Mouse (Mus musculus) limb, embryonic 13.5 days (tissue): ENCODE data around the gene Tmco4. TPM values are rescaled to one million over a fixed set of nuclear protein-coding genes. Genes with fewer than 3 reads are reported as not detected.

ENCODE experiments used
- ATAC-seq: fragments of 200-750 bp; cut with Nextera tagmentation; 2 replicates; pipeline ENCODE4 v1.8.0; 2017; ENCODE audit warnings: low read depth, moderate number of reproducible peaks, moderate TSS enrichment; ENCODE audit not compliant: low FRiP score
- H3K27ac ChIP-seq: fragments of 300-500 bp; sonication (generic); 2 replicates; pipeline ENCODE4 v1.5.1; 2015; ENCODE audit warnings: inconsistent platforms, mild to moderate bottlenecking, moderate library complexity
- H3K27me3 ChIP-seq: fragments of 300-500 bp; sonication (generic); 2 replicates; pipeline ENCODE4 v1.6.1; 2015; ENCODE audit warnings: mild to moderate bottlenecking, inconsistent platforms
- H3K36me3 ChIP-seq: fragments of 300-500 bp; sonication (generic); 2 replicates; pipeline ENCODE4 v1.6.1; 2015; ENCODE audit warnings: inconsistent platforms, mild to moderate bottlenecking, moderate library complexity
- H3K4me1 ChIP-seq: fragments of 300-500 bp; sonication (generic); 2 replicates; pipeline ENCODE4 v1.6.1; 2015; ENCODE audit warnings: inconsistent platforms
- H3K4me2 ChIP-seq: fragments of 300-500 bp; sonication (generic); replicated peaks from 2 replicates; pipeline ENCODE4 v1.6.1; 2015; ENCODE audit warnings: inconsistent platforms, mild to moderate bottlenecking, moderate library complexity
- H3K4me3 ChIP-seq: fragments of 300-500 bp; sonication (generic); 2 replicates; pipeline ENCODE4 v1.5.1; 2015; ENCODE audit warnings: moderate library complexity, mild to moderate bottlenecking, inconsistent platforms
- H3K9ac ChIP-seq: fragments of 300-500 bp; sonication (generic); 2 replicates; pipeline ENCODE4 v1.6.1; 2015; ENCODE audit warnings: mild to moderate bottlenecking, inconsistent platforms
- H3K9me3 ChIP-seq: fragments of 300-500 bp; sonication (generic); 2 replicates; pipeline ENCODE4 v1.6.1; 2016; ENCODE audit warnings: inconsistent platforms
- WGBS: fragments of 180-500 bp; shearing (Covaris S2); methylation state at CpG from one replicate; pipeline ENCODE4 v1.1.7; 2015; 5-methylcytosine and 5-hydroxymethylcytosine counted together
- polyA plus RNA-seq: library from polyadenylated mRNA; unstranded; fragments of >200 nt; fragmentation: Nextera tagmentation; extraction: Ambion mirVana; gene quantifications from 2 replicates; pipeline ENCODE4 v1.2.1, GENCODE M21; 2015

Tmco4 gene
- polyA plus RNA-seq, 1 experiment from 2014 or later, result 3.7 TPM

DNA sequence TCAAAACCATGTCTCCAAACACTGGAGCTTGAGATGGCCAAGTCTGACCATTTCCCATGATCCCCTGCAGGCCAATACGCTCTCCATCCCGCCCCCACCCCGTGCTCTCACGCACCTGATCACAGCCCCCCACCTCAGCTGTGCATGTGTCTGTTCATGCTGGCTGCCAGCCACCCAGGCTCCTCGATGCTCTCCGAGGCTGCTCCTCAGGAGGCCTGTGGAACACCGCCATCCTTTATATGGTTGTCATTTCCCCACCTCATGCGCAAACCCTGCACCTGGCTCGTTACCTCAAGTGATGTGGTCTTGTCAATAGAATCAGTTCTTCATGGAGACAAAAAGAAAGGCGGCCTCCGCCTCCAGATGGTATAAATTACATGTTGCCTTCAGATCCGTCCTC, 59.8 kb downstream of the Tmco4 start:
- Histone ChIP-seq H3K36me3 (no peaks in the 10 kb centered on the region), H3K9ac (no peak overlapping the region), H3K27me3 (no peaks in the 10 kb centered on the region), H3K27ac (no peak overlapping the region), H3K9me3 (no peaks in the 10 kb centered on the region), H3K4me3 (no peak overlapping the region), H3K4me1 (no peaks in the 10 kb centered on the region), H3K4me2 (no peak overlapping the region)
- ATAC-seq, result no peak
- WGBS, result 51% methylated on average over 12 of the region's 12 CpGs

DNA sequence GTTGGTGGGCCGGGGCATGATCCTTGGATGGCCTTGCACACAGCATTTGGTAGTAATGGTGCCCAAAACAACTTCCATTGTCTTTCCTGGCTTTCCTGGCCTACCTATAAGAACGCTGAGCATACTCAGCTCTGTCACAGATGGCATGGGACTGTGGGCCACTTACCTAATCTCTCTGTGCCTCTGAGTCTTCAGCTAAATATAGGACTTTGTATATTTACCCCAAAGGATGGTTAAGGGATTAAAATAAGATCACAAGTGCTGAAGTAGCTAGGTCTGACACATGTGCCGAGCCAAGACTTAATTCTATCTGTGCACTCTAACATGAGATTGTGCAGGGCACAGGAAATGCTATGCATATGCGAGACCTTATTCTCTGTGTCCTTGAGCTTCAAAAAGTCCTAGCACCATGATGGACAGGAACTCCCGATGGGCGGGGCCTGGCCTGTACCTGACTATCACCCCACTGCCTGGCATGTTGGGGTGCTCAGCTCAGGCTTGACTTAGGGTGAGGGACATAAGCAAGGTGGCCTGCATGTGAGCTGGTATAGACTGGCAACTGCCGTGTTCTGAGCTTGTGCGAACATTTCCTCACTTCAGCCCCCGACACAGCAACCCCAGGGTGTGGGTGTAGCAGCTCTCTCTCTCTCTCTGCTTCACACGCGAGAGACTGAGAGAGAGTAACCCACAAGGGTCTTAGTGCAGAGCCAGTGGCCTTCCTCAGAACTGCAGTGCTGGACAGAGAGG, 60.7 kb downstream of the Tmco4 start:
- Histone ChIP-seq H3K4me3 (no peak overlapping the region), H3K9ac (no peak overlapping the region), H3K9me3 (no peaks in the 10 kb centered on the region), H3K4me1 (no peaks in the 10 kb centered on the region), H3K4me2 (no peak overlapping the region), H3K27me3 (no peaks in the 10 kb centered on the region), H3K27ac (no peak overlapping the region), H3K36me3 (no peaks in the 10 kb centered on the region)
- no peak for ATAC-seq
- WGBS, result 79% methylated on average over 11 of the region's 11 CpGs

DNA sequence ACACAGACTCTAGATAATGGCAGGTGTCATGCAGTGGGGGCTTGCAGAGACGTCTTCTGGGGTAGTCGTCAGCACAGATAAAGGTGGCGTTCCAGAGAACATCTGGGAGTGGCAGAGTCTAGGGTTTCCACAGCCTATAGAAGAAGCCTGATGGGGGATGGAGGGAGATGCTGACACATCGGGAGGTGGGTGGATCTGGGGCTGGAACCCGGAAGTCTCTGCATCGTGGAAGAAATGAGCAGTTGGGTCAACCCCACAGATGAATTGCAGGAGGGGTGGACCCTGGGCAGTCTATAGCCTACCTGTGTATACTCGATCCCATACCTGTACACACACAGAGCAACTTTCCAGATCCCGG, 61.3 kb downstream of the Tmco4 start:
- Histone ChIP-seq H3K27me3 (no peaks in the 10 kb centered on the region), H3K9me3 (no peaks in the 10 kb centered on the region), H3K36me3 (no peaks in the 10 kb centered on the region), H3K9ac (no peak overlapping the region), H3K27ac (no peak overlapping the region), H3K4me1 (no peaks in the 10 kb centered on the region), H3K4me3 (no peak overlapping the region), H3K4me2 (no peak overlapping the region)
- 84% methylated on average over 8 of the region's 8 CpGs for WGBS
- no peak for ATAC-seq

DNA sequence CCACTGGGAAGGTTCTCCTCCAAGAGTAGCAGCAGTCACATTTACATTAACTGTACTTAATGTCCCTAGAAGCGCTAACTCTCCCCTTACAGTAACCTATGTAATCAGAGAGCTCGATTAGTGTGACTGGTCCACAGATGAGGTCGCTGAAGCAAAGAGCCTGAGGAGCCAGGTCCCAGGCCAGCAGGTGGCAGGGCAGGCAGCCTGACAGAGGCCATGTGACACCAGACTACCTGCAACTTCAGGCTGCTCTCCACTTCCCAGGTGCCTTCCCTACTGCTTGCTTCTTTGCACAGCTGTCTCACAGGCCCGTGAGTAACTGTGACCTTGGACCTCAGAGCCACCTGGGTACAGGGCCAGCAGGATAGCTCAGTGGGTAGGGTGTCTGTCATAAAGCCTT, 61.9 kb downstream of the Tmco4 start:
- H3K4me2 ChIP-seq, result no peak overlapping the region
- 0 out of 2 replicates have a peak, but pooled peaks cover 2% of the 10 kb centered on the region for H3K27me3 ChIP-seq
- WGBS, result 37% methylated on average over 4 of the region's 4 CpGs
- no peaks in the 10 kb centered on the region for H3K36me3 ChIP-seq
- H3K4me3 ChIP-seq, result no peak overlapping the region
- H3K9ac ChIP-seq, result no peak overlapping the region
- no peaks in the 10 kb centered on the region for H3K4me1 ChIP-seq
- ATAC-seq, result no peak
- no peaks in the 10 kb centered on the region for H3K9me3 ChIP-seq
- no peak overlapping the region for H3K27ac ChIP-seq

DNA sequence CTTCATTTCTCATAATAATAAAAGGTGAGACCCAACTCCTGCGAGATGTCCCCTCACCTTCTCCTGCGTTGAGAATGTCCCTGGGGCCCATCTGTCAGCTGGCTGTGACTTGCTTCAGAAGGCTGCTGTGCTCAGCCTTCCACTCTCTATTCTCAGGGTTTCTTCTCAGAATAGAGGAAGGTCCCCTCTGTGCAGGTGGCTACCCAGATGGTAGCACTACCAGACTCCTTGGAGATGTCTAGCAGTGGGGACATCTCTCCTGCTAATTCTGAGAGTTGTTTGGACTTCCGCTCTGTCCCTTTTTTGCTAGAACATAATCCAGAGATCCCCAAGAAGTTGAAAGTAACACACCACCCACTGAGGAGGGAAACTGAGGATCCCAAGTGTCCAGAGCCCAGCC, 62.3 kb downstream of the Tmco4 start:
- Histone ChIP-seq H3K4me2 (no peak overlapping the region), H3K27ac (no peak overlapping the region), H3K4me1 (no peaks in the 10 kb centered on the region), H3K36me3 (no peaks in the 10 kb centered on the region), H3K9ac (no peak overlapping the region), H3K4me3 (no peak overlapping the region), H3K9me3 (no peaks in the 10 kb centered on the region), H3K27me3 (0 out of 2 replicates have a peak, but pooled peaks cover 6% of the 10 kb centered on the region)
- WGBS, result 81% methylated on average over 3 of the region's 3 CpGs
- ATAC-seq, result no peak

DNA sequence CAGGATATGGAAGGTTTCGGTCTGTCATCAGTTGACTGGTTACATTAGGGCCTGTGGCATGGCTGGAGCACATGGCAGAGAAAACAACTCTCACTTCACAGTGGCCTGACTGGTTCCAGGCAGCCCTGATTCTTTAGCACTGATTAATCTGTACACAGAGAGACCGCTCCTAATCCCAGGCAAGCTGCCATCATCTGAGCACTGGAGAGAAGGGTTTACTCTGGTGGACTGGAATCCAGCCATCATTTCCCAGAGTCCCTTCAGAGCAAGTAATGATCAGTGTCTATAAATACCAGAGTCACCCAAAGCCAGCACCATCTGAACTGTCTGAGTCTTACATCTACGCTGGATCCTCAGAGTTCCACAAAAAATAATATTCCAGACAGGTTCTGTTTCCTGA, 63.1 kb downstream of the Tmco4 start:
- no peak for ATAC-seq

DNA sequence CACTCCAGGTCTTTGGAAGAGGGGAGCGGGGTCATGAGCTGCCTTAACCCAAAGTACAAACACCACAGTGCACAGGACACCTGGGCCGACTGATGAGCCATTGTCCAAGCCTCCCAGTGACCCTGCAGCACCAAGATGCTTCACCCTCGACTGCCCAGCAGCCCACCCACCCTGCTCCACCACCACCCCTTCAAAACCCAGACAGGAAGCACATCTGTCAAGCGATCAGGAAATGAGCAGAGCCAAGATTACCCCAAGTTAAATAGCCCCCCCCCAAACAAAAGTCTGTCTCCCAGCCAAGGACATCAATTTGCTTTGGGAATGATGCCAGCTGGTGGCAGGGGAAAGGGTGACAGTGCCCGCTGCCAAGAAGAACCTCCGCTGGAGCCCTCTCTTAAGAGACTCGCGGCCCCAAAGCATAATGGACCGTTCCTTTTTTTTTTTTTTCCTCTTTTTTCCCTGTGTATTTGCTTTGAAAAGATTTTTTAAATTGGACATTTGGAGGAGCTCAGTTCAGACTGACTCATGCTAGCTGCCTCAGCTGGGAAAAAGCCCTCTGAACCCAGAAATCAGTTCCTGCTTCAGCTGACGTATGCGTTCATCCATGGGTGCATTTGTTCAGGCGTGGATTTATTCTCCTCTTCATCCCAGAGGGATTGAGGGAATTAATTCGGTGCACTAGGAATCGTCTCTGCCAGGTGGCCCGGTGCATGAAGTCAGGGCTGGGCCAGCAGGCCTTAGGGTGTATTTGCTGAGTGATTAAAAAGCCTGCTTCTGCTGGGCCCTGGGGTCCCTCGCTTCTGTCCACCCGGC, 65.3 kb downstream of the Tmco4 start:
- Histone ChIP-seq H3K4me3 (no peak overlapping the region), H3K27ac (no peak overlapping the region), H3K9me3 (no peaks in the 10 kb centered on the region), H3K4me2 (no peak overlapping the region), H3K36me3 (no peaks in the 10 kb centered on the region), H3K4me1 (no peaks in the 10 kb centered on the region), H3K27me3 (peaks cover 11% of the 10 kb centered on the region; the same call in 1 of the 2 replicates), H3K9ac (no peak overlapping the region)
- no peak for ATAC-seq
- WGBS, result 66% methylated on average over 17 of the region's 17 CpGs

More for the DNA sequence above, 63.1 kb downstream of the Tmco4 start:
- no peaks in the 10 kb centered on the region for H3K4me1 ChIP-seq
- no peaks in the 10 kb centered on the region for H3K36me3 ChIP-seq
- 94% methylated on average over 3 of the region's 3 CpGs for WGBS
- H3K4me3 ChIP-seq, result no peak overlapping the region
- no peak overlapping the region for H3K27ac ChIP-seq
- no peak overlapping the region for H3K4me2 ChIP-seq
- peaks cover 11% of the 10 kb centered on the region; the same call in 1 of the 2 replicates for H3K27me3 ChIP-seq
- no peak overlapping the region for H3K9ac ChIP-seq
- H3K9me3 ChIP-seq, result no peaks in the 10 kb centered on the region

DNA sequence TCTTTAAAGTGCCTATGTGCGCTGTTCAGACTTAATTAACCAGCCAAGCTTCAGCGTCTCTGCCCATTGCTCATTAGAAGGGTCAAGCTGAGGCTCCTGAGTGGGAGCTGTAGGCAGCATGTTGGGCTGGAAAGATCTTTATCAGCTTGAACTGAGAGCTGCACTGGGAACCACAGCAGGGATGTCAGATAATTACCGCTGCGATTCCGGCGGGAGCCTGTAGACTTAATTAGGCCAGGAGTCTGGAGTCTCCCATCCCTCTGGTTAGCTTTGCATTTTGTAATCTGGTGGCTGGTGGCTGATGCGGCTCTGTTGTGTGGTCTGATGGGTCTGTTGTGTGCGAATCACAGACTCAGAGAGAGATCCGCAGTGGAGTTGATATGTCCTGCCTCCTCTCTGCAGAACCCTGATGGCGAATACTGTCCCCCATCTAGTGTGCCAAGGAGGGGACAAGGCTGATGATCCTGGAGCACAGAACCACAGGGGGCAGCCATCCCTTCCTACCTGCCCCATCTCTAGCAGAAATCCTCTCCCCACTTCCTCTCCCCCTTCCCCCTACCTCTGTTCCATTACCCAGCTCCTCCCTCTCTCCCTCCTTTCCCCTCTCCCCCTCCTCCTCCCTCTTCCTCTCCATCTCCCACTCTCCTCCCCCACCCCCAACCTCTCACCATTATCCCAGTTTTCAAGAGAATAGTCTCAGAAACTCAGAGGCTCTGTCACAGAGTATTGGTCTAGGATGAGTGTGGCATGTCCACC, 67.6 kb downstream of the Tmco4 start:
- 5% methylated on average over 10 of the region's 10 CpGs for WGBS
- Histone ChIP-seq H3K36me3 (no peaks in the 10 kb centered on the region), H3K27ac (no peak overlapping the region), H3K4me3 (no peak overlapping the region), H3K4me1 (no peaks in the 10 kb centered on the region), H3K9ac (no peak overlapping the region), H3K9me3 (peaks cover 6% of the 10 kb centered on the region; the same call in 1 of the 2 replicates), H3K27me3 (peaks cover 11% of the 10 kb centered on the region; the same call in 1 of the 2 replicates), H3K4me2 (no peak overlapping the region)
- no peak for ATAC-seq

DNA sequence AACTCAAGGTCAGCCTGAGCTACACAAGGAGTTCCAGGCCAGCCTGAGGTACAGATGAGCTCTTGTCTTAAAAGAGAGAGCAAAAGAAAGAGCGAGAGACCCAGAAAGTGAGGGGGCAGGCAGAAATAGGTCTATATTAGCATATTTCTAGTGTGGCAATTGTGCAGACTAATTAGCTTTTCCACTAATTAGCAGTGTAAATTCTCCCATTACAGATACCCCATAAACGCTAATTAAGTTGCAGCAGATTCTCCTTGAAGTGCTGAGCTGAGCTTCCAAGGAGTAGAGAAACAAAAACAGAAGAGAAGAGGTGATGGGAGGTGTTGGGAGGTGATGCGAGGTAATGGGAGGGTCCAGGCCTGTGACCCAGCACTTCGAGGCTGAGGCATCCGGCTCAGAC, 69.9 kb downstream of the Tmco4 start:
- 69% methylated on average over 5 of the region's 5 CpGs for WGBS
- Histone ChIP-seq H3K27ac (no peak overlapping the region), H3K4me2 (no peak overlapping the region), H3K4me1 (no peaks in the 10 kb centered on the region), H3K9me3 (peaks cover 6% of the 10 kb centered on the region; the same call in 1 of the 2 replicates), H3K4me3 (no peak overlapping the region), H3K9ac (no peak overlapping the region), H3K36me3 (no peaks in the 10 kb centered on the region), H3K27me3 (peaks cover 11% of the 10 kb centered on the region; the same call in 1 of the 2 replicates)
- ATAC-seq, result no peak

DNA sequence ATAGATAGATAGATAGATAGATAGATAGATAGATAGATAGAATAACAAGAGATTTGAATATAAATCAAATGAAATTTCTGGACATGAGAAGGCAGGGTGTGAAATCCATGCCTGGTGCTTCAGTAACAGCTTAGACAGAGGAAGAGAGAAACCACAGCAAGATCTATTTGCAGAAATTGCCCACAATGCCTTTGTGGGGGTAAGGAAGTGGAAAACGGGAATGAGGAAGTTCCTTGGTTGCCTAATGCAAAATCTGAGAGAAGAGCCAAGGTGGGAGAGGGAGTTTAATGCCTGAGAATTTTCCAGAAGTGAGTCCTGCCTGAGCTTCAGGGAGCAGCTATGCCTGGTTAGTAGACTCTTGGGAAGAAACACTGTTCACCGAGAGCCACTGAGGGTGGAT, 70.9 kb downstream of the Tmco4 start:
- no peak overlapping the region for H3K4me2 ChIP-seq
- no peaks in the 10 kb centered on the region for H3K4me1 ChIP-seq
- H3K9me3 ChIP-seq, result peaks cover 6% of the 10 kb centered on the region; the same call in 1 of the 2 replicates
- peaks cover 11% of the 10 kb centered on the region; the same call in 1 of the 2 replicates for H3K27me3 ChIP-seq
- H3K4me3 ChIP-seq, result no peak overlapping the region
- no peak overlapping the region for H3K27ac ChIP-seq
- no peak overlapping the region for H3K9ac ChIP-seq
- no peaks in the 10 kb centered on the region for H3K36me3 ChIP-seq
- 84% methylated on average over 2 of the region's 2 CpGs for whole genome bisulfite sequencing
- no peak for ATAC-seq

DNA sequence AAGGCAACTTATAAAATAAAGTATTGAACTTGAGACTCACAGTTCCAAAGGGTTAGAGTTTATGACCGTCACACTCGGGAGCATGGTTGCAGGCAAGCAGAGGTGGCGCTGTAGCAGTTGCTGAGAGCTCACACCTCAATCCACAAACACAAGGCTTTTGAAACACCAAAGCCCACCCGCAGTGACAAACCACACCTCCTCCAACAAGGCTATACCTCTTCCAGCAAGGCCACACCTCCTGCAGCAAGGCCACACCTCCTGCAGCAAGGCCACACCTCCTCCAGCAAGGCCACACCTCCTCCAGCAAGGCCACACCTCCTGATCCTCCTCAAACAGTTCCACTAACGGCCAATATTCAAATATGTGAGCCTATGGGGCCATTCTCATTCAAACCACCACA, 71.9 kb downstream of the Tmco4 start:
- Histone ChIP-seq H3K4me1 (no peaks in the 10 kb centered on the region), H3K36me3 (no peaks in the 10 kb centered on the region), H3K4me3 (no peak overlapping the region), H3K4me2 (no peak overlapping the region), H3K9me3 (peaks cover 6% of the 10 kb centered on the region; the same call in 1 of the 2 replicates), H3K27me3 (peaks cover 8% of the 10 kb centered on the region; the same call in 1 of the 2 replicates), H3K9ac (no peak overlapping the region), H3K27ac (no peak overlapping the region; the same call in 1 of the 2 replicates)
- no peak for ATAC-seq
- 85% methylated on average over 5 of the region's 5 CpGs for WGBS

DNA sequence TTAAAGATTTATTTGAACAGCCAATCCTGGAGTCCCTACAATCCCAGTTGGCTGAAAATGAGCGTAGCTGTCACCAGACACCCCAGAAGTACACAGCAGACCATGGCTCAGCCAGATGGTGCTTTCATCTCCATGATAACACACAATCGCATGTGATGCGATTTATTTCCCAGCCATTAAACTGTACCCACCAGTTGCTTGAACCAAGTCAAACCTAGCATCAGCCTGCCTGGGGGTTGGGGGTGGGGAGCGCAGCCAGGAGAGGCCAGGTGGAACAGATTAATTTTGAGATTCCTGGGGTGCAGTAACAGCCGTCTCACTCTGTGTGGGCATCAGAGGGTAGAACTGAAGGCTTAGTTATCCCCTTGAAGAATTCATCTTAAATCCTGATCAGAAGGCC, 73.7 kb downstream of the Tmco4 start:
- no peak for ATAC-seq
- no peaks in the 10 kb centered on the region for H3K4me1 ChIP-seq
- H3K4me2 ChIP-seq, result no peak overlapping the region
- H3K9ac ChIP-seq, result no peak overlapping the region
- H3K27ac ChIP-seq, result no peak overlapping the region
- H3K36me3 ChIP-seq, result no peaks in the 10 kb centered on the region
- WGBS, result 38% methylated on average over 5 of the region's 5 CpGs
- H3K4me3 ChIP-seq, result no peak overlapping the region
- peaks cover 6% of the 10 kb centered on the region; the same call in 1 of the 2 replicates for H3K9me3 ChIP-seq
- H3K27me3 ChIP-seq, result no peaks in the 10 kb centered on the region
